Mouse (Mus musculus) right cerebral cortex, postnatal 36 days (tissue): ENCODE data around the gene Nlrp9a.
"Not testable (repeated sequence)": the region's sequence is repeated elsewhere in the genome, so short reads cannot be mapped to it uniquely, and the experiment has no call there.

Source experiments
- DNase-seq, 2 experiments: peaks; one replicate each; pipeline ENCODE4 v3.0.0; 2022; ENCODE audit warnings: low spot score in 2 of 2, mixed read lengths in 1 of 2

The Nlrp9a gene

DNA sequence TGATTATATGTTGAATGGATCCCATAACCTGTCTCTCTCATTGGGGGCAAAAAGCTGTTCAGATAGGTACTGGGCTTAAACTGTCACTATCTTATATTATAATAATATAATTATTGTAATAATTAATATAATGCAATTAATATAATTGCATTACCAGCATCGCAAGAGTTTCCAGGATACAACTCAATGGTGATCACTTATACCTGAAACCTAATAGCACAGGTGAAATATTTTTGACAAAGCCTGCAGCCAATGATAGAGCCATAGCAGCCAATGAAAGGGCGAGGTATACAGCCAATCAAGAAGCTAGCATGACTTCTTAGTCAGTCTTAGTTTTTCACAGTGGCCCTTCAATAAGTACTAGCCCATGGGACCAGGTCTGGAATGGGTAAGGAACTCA is at the start of gene Nlrp9a:
Gene Nlrp9a (plus strand): TSS at position 301 of the 400 bp plus-strand sequence.
- not testable (repeated sequence) for DNase-seq

DNA sequence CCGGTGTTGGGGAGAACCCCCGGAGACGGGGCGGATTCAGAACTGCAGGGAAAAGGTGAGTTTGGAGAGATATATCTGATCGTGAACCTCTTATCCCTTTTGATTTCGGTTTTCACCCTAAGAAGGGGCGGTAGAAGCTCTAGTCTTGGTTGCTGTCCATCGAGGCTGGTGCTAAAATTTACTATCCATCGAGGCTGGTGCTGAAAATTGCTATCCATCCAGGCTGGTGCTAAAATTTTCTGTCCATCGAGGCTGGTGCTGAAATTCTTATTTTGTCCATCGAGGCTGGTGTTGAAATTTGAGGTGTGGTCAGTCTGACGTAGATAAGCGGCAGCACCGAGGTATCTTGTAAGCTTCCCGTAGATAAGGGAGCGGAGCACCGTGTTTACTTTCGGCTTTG is 45.3 kb upstream of the Nlrp9a start:
- DNase-seq = not testable (repeated sequence)

DNA sequence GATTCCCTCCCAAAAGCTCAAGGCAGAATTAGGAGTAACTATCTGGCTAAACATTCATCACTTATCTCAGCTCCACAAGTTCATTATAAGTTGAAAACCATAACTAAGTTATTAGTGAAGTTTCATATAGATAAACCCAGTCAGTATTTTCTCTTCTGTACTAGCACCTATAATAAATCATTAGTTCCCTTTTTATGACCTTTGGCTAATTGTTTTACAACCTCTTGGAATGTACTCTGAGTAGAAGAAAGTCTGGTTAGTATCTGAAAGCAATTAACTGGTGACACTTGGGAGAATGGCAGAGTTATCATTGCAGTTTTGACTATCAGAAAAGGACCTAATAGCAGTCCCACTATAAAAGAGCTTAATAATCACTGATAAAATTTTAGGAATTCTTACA is 54.3 kb downstream of the Nlrp9a start:
- no peak for DNase-seq

DNA sequence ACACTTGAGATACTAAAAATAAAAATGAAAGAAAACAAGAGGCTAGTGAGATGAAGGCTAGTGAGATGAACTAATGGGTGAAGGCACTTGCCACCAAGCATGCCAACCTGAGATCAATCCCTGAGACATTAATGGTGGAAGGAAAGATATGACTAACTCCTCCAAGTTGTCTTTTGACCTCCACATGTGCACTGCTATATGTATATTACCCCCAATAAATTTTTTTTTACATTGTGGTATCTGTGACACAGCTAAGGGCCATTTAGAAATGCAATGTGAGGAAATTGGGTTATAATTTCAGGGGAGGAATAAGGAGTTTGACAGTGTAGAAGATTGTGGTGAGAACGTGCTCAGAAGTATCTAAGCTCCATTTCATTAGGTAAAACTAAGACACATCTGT is 55.0 kb downstream of the Nlrp9a start:
- no peak for DNase-seq

DNA sequence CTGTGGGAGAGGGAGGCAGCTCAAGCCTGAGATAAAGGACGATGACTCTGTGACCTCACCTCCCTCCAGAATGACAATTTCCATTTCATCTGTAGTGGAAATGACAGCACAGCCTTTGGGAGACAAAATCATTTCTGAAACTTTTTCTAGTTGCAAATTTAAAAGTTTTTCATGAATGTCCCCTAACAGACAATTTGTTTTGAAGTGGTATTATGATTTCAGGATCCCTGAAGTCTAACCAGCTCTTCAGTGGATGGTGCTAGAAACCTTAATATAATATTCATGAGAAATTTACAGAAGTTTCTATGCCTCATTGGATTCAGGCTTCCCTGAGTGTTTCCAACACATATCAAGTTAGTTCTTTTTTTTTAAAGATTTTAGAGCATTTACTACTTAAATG is 83.5 kb downstream of the Nlrp9a start, which contains the start of gene Vmn1r185:
Gene Vmn1r185 (minus strand): TSS at position 101 of the 400 bp plus-strand sequence.
- DNase-seq = not testable (repeated sequence)
